18 mouse cellular contexts compared by ENCODE assay signal in genomic region chr19:10291896-10292490, GRCm38 (mm10). TPM values are rescaled to one million over a fixed set of nuclear protein-coding genes. Genes with fewer than 3 reads are reported as not detected.
A peak's percentile ranks its signal among the peaks of the same experiment; 100 is the strongest.
DNase-seq lines count a peak whose midpoint lies in the region; ATAC-seq and TF ChIP-seq lines count a peak whose summit lies in the region.
"Had no signal": no experiment of that assay in that cellular context is flagged by ENCODE, and none has a peak within 500 bp of the region (broad histone marks: within the 10 kb centered on the region; RNA-seq: fewer than 3 reads in every experiment).

No protein-coding gene starts in this region.

- peaks cover 56% of the 10 kb centered on the region for H3K79me3 ChIP-seq in C2C12 (ENCODE audit: low read depth)

- TF ChIP-seq CTCF in C2C12 (IDR thresholded peaks at IDR 0.05; ENCODE audit: control insufficient read depth, insufficient read depth, insufficient read length), result no peak

- no peaks in the 10 kb centered on the region for H3K9me3 ChIP-seq in heart, embryonic 11.5 days (replicated peaks; ENCODE audit: control insufficient read depth, low read length)
- no peaks in the 10 kb centered on the region for H3K9me3 ChIP-seq in intestine, embryonic 15.5 days
- no peaks in the 10 kb centered on the region for H3K9me3 ChIP-seq in hindbrain, embryonic 16.5 days (ENCODE audit: control insufficient read depth, low read length)
- H3K9me3 ChIP-seq: embryonic facial prominence, embryonic 12.5 days; heart, embryonic 15.5 days; hindbrain, embryonic 10.5 days; midbrain, embryonic 10.5 days had no signal

- ATAC-seq in heart, embryonic 11.5 days (replicated peaks; ENCODE audit: insufficient number of reproducible peaks, low FRiP score, low TSS enrichment), result no peak
- ATAC-seq in intestine, embryonic 15.5 days, result no peak
- ATAC-seq in hindbrain, embryonic 16.5 days, result no peak
- ATAC-seq: liver, postnatal 0 days had no signal

- H3K4me2 ChIP-seq in heart, embryonic 11.5 days, result no peak overlapping the region
- no peak overlapping the region; the same call in 1 of the 2 replicates for H3K4me2 ChIP-seq in intestine, embryonic 15.5 days (replicated peaks)
- H3K4me2 ChIP-seq in hindbrain, embryonic 16.5 days (ENCODE audit: low read length), result no peak overlapping the region
- H3K4me2 ChIP-seq: embryonic facial prominence, embryonic 12.5 days; heart, embryonic 15.5 days had no signal

- H3K4me3 ChIP-seq in heart, embryonic 11.5 days (ENCODE audit: low read depth, low read length), result no peak overlapping the region
- no peak overlapping the region for H3K4me3 ChIP-seq in C2C12 (ENCODE audit: insufficient read depth, poor library complexity, severe bottlenecking)
- H3K4me3 ChIP-seq in intestine, embryonic 15.5 days (replicated peaks), result no peak overlapping the region
- H3K4me3 ChIP-seq in hindbrain, embryonic 16.5 days (ENCODE audit: low read length), result no peak overlapping the region
- H3K4me3 ChIP-seq: embryonic facial prominence, embryonic 12.5 days; heart, embryonic 15.5 days; hindbrain, embryonic 10.5 days; midbrain, embryonic 10.5 days had no signal

- H3ac ChIP-seq in C2C12 (ENCODE audit: control insufficient read depth, insufficient read length, low read depth), result no peak overlapping the region

- H3K27ac ChIP-seq in heart, embryonic 11.5 days (ENCODE audit: low read depth, low read length), result no peak overlapping the region
- peak overlapping the region; percentile 34; the same call in 1 of the 2 replicates for H3K27ac ChIP-seq in intestine, embryonic 15.5 days
- no peak overlapping the region for H3K27ac ChIP-seq in hindbrain, embryonic 16.5 days (ENCODE audit: low read depth, low read length)
- H3K27ac ChIP-seq: embryonic facial prominence, embryonic 12.5 days; heart, embryonic 15.5 days; midbrain, embryonic 10.5 days had no signal

- H3K4me1 ChIP-seq in heart, embryonic 11.5 days (ENCODE audit: control insufficient read depth, insufficient read depth, low read length), result peaks cover 36% of the 10 kb centered on the region
- H3K4me1 ChIP-seq in intestine, embryonic 15.5 days (replicated peaks), result peaks cover 74% of the 10 kb centered on the region
- H3K4me1 ChIP-seq in hindbrain, embryonic 16.5 days (ENCODE audit: control insufficient read depth, insufficient read depth, low read depth, low read length), result peaks cover 33% of the 10 kb centered on the region

- peaks cover 6% of the 10 kb centered on the region; the same call in 1 of the 2 replicates for H3K27me3 ChIP-seq in heart, embryonic 11.5 days (ENCODE audit: control insufficient read depth, insufficient read depth, low read length)
- no peaks in the 10 kb centered on the region for H3K27me3 ChIP-seq in C2C12 (ENCODE audit: control insufficient read depth, insufficient read depth, insufficient read length)
- H3K27me3 ChIP-seq in intestine, embryonic 15.5 days (replicated peaks), result no peaks in the 10 kb centered on the region
- peaks cover 3% of the 10 kb centered on the region; the same call in 1 of the 2 replicates for H3K27me3 ChIP-seq in hindbrain, embryonic 16.5 days (replicated peaks; ENCODE audit: control insufficient read depth, insufficient read depth, low read length)
- H3K27me3 ChIP-seq: embryonic facial prominence, embryonic 12.5 days had no signal

- DNase-seq in heart, adult 11 months, result peak; percentile 92
- peak; percentile 64 for DNase-seq in lung, postnatal 14 days
- DNase-seq in thymus, postnatal 36 days, result no peak
- DNase-seq in heart, adult 9 months (ENCODE audit: low spot score in 2 of 2), result no peak
- DNase-seq: adrenal gland, postnatal 14 days; cerebellum, adult 18-20 months; kidney, postnatal 14 days; layer of hippocampus, adult 9-11 months; liver; liver, postnatal 0 days had no signal

- WGBS in heart, embryonic 11.5 days (ENCODE audit: insufficient replicate concordance), result 64% methylated on average over 9 of the region's 9 CpGs
- WGBS in intestine, embryonic 15.5 days, result 45% methylated on average over 9 of the region's 9 CpGs
- 79% methylated on average over 9 of the region's 9 CpGs for WGBS in hindbrain, embryonic 16.5 days

- no peak overlapping the region for H3K9ac ChIP-seq in heart, embryonic 11.5 days (ENCODE audit: low read depth, low read length)
- H3K9ac ChIP-seq in intestine, embryonic 15.5 days, result no peak overlapping the region
- H3K9ac ChIP-seq in hindbrain, embryonic 16.5 days (ENCODE audit: low read depth, low read length), result no peak overlapping the region
- H3K9ac ChIP-seq: embryonic facial prominence, embryonic 12.5 days; heart, embryonic 15.5 days; liver, postnatal 0 days had no signal

- peaks cover 99% of the 10 kb centered on the region for H3K79me2 ChIP-seq in C2C12 (ENCODE audit: control insufficient read depth, insufficient read depth)

- H3K36me3 ChIP-seq in heart, embryonic 11.5 days (ENCODE audit: control insufficient read depth, insufficient read depth, low read length), result no peaks in the 10 kb centered on the region
- no peaks in the 10 kb centered on the region for H3K36me3 ChIP-seq in C2C12 (ENCODE audit: control insufficient read depth, insufficient read depth)
- H3K36me3 ChIP-seq in intestine, embryonic 15.5 days, result no peaks in the 10 kb centered on the region
- H3K36me3 ChIP-seq in hindbrain, embryonic 16.5 days (ENCODE audit: control insufficient read depth, insufficient read depth, low read length), result no peaks in the 10 kb centered on the region
- H3K36me3 ChIP-seq: embryonic facial prominence, embryonic 12.5 days; heart, embryonic 15.5 days; hindbrain, embryonic 10.5 days; midbrain, embryonic 10.5 days had no signal

TF ChIP-seq in C2C12, 6 proteins besides CTCF, POLR2A, EP300 and RAD21:
- TF ChIP-seq MYOD1 (IDR thresholded peaks at IDR 0.05; ENCODE audit: control insufficient read depth, insufficient read length, low read depth), result peak; percentile 27
- TF ChIP-seq USF1 (IDR thresholded peaks at IDR 0.05; ENCODE audit: low read depth), result no peak

RNA-seq across cellular contexts. Expression of gene Dagla, which starts 12.7 kb away (rescaled TPM):
- polyA plus RNA-seq in heart, embryonic 11.5 days (2014; fragmentation: Nextera tagmentation; extraction: Ambion mirVana), result 0.66 and 0.79 TPM in 2 replicates
- polyA plus RNA-seq in C2C12 (2012; fragmentation: generic; extraction: Trizol), result 8.3 TPM
- 3.5 and 3.6 TPM in 2 replicates for polyA plus RNA-seq in intestine, embryonic 15.5 days (2015; fragmentation: Nextera tagmentation; extraction: Ambion mirVana)
- polyA plus RNA-seq in hindbrain, embryonic 16.5 days (2015; fragmentation: Nextera tagmentation; extraction: Ambion mirVana), result 11.5 and 14.3 TPM in 2 replicates

RNA-seq across cellular contexts. Expression of gene Myrf, which starts 51.4 kb away (rescaled TPM):
- polyA plus RNA-seq in heart, embryonic 11.5 days (2014; fragmentation: Nextera tagmentation; extraction: Ambion mirVana), result 22.7 and 23.0 TPM in 2 replicates
- polyA plus RNA-seq in C2C12 (2012; fragmentation: generic; extraction: Trizol), result 0.21 TPM
- polyA plus RNA-seq in intestine, embryonic 15.5 days (2015; fragmentation: Nextera tagmentation; extraction: Ambion mirVana), result 12.0 and 14.4 TPM in 2 replicates
- 0.95 and 1.1 TPM in 2 replicates for polyA plus RNA-seq in hindbrain, embryonic 16.5 days (2015; fragmentation: Nextera tagmentation; extraction: Ambion mirVana)

Comparison
In these comparisons a context has a peak if more than half of its experiments do, and no peak if none do; other contexts are left out.
1. DNase-seq: peak in heart, adult 11 months (single experiment) and lung, postnatal 14 days (single experiment); none in thymus, postnatal 36 days (0 of 2) and heart, adult 9 months (0 of 2).